Mouse (Mus musculus) embryonic fibroblast, embryonic 13.5 days (primary cell): ENCODE measurements around the gene Ceacam2. TPM values are rescaled to one million over a fixed set of nuclear protein-coding genes. Genes with fewer than 3 reads are reported as not detected.
"Not testable (repeated sequence)": the region's sequence is repeated elsewhere in the genome, so short reads cannot be mapped to it uniquely, and the experiment has no call there.

Experiments
- H3K27ac ChIP-seq: 2 replicates; pipeline ENCODE4 v1.5.1; 2012; ENCODE audit warnings: low read length, control low read depth, inconsistent platforms; ENCODE audit not compliant: insufficient read depth
- H3K4me1 ChIP-seq: 2 replicates; pipeline ENCODE4 v1.6.1; 2011; ENCODE audit warnings: low read length; ENCODE audit not compliant: control insufficient read depth, insufficient read depth
- H3K4me3 ChIP-seq: 2 replicates; pipeline ENCODE4 v1.5.1; 2011; ENCODE audit warnings: mild to moderate bottlenecking, control low read depth, low read length; ENCODE audit not compliant: insufficient read depth
- CTCF ChIP-seq: IDR thresholded peaks from 2 replicates; pipeline ENCODE4 v1.5.1; 2011; ENCODE audit warnings: mild to moderate bottlenecking, control low read depth, low read length, moderate library complexity, borderline replicate concordance; ENCODE audit not compliant: insufficient read depth
- POLR2A ChIP-seq: IDR thresholded peaks from 2 replicates; pipeline ENCODE4 v1.6.1; 2011; ENCODE audit warnings: low read depth, mild to moderate bottlenecking, control low read depth, low read length, moderate library complexity
- polyA plus RNA-seq: library from polyadenylated mRNA; stranded (reverse); fragments of >200 nt; gene quantifications from 2 replicates; pipeline ENCODE4 v1.2.4, GENCODE M21; 2011; ENCODE audit warnings: low read depth; ENCODE audit not compliant: missing spikeins, insufficient read length

Gene Ceacam2
- polyA plus RNA-seq, 1 experiment = not detected

DNA sequence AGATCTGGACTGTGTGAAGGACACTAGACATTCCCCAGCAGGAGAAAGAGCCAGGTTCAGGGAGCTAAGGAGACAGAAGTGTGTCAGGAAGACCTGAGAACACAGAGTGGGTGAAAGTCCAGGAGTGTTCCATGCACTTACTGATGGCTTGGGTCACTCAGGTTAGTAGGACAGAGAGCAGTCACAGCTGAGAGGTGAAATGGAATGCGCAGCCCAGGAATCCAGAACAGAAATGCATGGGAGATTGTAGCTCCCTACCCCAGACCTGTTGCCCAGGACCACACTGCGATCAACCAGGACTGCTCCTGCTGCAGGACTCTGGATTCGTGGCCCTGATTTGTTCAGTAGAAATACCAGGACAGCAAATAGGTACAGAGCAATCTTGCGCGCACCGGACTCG lies 29.1 kb upstream of the Ceacam2 start:
- H3K4me3 ChIP-seq = no peak overlapping the region
- no peaks in the 10 kb centered on the region for H3K4me1 ChIP-seq
- no peak overlapping the region for H3K27ac ChIP-seq
- no peak for TF ChIP-seq POLR2A
- no peak for TF ChIP-seq CTCF

- not testable (repeated sequence) for H3K4me3 ChIP-seq, H3K27ac ChIP-seq, H3K4me1 ChIP-seq
Measured at GRCm38 (mm10) chr7:25541464-25541863, 1.8 kb upstream of the Ceacam2 start.

GRCm38 (mm10) chr7:25539954-25540353 lies 297 bp upstream of the Ceacam2 start:
- not testable (repeated sequence) for H3K4me3 ChIP-seq, H3K27ac ChIP-seq, H3K4me1 ChIP-seq

- Histone ChIP-seq H3K4me1 (no peaks in the 10 kb centered on the region), H3K4me3 (no peak overlapping the region), H3K27ac (no peak overlapping the region)
- TF ChIP-seq POLR2A (no peak), CTCF (no peak)
Measured at GRCm38 (mm10) chr7:25530837-25531236, 8.8 kb downstream of the Ceacam2 start.

- H3K4me3 ChIP-seq, H3K4me1 ChIP-seq, H3K27ac ChIP-seq: not testable (repeated sequence)
Measured at GRCm38 (mm10) chr7:25516070-25516777, 23.4 kb downstream of the Ceacam2 start.

DNA sequence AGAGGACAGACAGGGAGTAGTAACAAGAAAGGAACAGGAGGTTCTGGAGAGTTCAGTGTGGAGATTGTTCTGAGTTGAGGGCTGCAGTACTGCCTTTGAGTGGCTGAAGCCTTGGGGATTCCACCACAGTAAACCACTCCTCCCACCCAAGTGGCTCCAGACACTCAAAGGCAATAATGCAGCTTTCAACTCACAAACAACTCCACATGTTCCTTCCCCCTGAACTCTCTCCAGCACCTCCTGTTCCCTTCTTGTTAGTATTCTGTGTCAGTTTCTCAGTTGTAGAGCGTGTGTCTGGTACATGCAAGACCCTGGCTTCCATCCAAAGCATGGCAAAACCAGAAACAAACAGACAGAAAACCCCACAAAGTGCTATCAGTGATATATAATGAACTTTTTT lies 24.0 kb downstream of the Ceacam2 start:
- not testable (repeated sequence) for H3K4me3 ChIP-seq, H3K27ac ChIP-seq, H3K4me1 ChIP-seq

DNA sequence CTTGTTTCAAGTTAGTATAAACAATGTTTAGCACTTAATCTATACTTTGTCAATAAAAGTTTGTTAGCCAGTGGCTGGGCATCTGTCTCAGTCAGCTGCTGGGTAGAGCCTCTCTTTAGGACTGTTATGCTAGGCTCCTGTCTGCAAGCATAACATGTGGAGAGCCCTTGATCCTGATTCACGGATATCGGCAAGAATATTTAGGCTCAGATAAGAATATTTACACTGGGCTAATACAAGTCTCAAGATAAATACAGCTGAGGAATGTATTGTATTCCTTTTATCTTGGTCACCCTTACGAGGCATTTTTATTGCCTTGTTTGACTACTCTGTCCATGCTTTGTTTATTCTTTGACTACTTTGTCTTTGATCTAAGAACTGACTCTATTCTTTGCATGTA lies 29.7 kb downstream of the Ceacam2 start:
- no peaks in the 10 kb centered on the region for H3K4me1 ChIP-seq
- H3K4me3 ChIP-seq = no peak overlapping the region
- H3K27ac ChIP-seq = no peak overlapping the region
- TF ChIP-seq POLR2A = no peak
- no peak for TF ChIP-seq CTCF

- Histone ChIP-seq H3K4me3 (no peak overlapping the region), H3K27ac (no peak overlapping the region), H3K4me1 (no peaks in the 10 kb centered on the region)
- no peak for TF ChIP-seq POLR2A
- no peak for TF ChIP-seq CTCF
Measured at GRCm38 (mm10) chr7:25494649-25495048, 45.0 kb downstream of the Ceacam2 start.

- not testable (repeated sequence) for H3K27ac ChIP-seq, H3K4me1 ChIP-seq, H3K4me3 ChIP-seq
Measured at GRCm38 (mm10) chr7:25490698-25491097, 49.0 kb downstream of the Ceacam2 start.

GRCm38 (mm10) chr7:25489382-25489781 lies 50.3 kb downstream of the Ceacam2 start:
- not testable (repeated sequence) for H3K27ac ChIP-seq, H3K4me3 ChIP-seq, H3K4me1 ChIP-seq

DNA sequence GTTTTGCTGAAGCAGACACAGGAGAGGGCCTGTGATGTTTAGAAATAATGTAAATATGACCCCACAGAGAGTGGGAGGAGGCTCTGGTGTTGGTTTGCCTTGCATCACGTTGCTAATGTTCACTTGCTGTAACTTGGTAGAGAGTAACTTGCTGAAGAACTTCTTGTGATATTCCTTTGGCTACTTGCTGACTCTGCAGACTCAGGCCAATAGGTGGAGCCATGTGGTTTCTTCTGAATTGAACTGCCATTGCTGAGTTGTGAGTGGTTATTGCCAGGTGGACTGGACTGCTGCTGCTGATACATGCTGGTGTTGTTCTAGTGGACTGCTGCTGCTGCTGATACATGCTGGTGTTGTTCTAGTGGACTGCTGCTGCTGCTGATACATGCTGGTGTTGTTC lies 53.5 kb downstream of the Ceacam2 start:
- Histone ChIP-seq H3K4me3 (no peak overlapping the region), H3K4me1 (no peaks in the 10 kb centered on the region), H3K27ac (no peak overlapping the region)
- TF ChIP-seq CTCF (no peak), POLR2A (no peak)

- TF ChIP-seq POLR2A (no peak), CTCF (no peak)
- Histone ChIP-seq H3K4me1 (no peaks in the 10 kb centered on the region), H3K4me3 (no peak overlapping the region), H3K27ac (no peak overlapping the region)
Measured at GRCm38 (mm10) chr7:25485061-25485460, 54.6 kb downstream of the Ceacam2 start.
